Mouse (Mus musculus): ENCODE results near the gene Bcor.

DNA sequence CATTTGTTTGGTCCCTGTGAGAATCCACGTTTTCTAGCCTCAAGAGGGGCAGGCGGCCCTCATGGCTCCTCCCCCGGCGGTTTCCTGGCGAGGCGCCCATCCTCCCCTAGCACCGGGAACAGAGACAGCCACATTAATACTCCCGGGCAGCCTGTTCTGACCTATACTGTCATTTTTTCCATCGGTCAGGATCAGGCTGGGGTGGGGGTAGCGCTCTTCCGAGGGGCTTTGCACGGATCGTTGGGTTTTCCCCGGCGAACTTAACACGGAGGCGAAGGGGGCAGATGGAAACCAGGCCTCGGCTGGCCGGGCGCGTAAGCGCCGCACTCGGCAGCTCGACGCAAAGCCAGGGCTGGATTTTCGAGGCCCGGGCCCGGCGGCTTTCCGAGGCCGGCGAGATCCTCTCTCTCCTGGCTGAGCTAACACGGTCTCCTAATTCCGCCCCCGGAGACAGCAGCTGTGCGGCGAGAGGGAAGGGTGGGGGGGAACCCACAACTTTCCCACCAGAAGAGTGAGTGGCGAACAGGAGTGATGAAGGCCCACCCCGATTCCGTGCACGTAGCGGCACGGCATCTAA lies 1.8 kb downstream of the Bcor start:
- no peak for TF ChIP-seq ZNF384 (IDR thresholded peaks at IDR 0.05; ENCODE audit: low read depth, low read length)
- TF ChIP-seq ZC3H11A (IDR thresholded peaks at IDR 0.05; ENCODE audit: borderline replicate concordance, low read depth, low read length) = no peak
- TF ChIP-seq MAFK (IDR thresholded peaks at IDR 0.05; ENCODE audit: insufficient read depth, low read depth, low read length) = no peak
- TF ChIP-seq CHD2 (IDR thresholded peaks at IDR 0.05; ENCODE audit: low read depth, low read length) = no peak
